Mouse (Mus musculus) megakaryocyte, adult 5-6 weeks (primary cell): ENCODE measurements around the gene Hdhd3. TPM values are rescaled to one million over a fixed set of nuclear protein-coding genes. Genes with fewer than 3 reads are reported as not detected.

Experiments used
- ATAC-seq: 2 replicates; pipeline ENCODE4 v1.8.0; 2016; ENCODE audit warnings: mild to moderate bottlenecking, inconsistent platforms; ENCODE audit not compliant: poor library complexity, severe bottlenecking
- total RNA-seq, 2 experiments: library from RNA; stranded (forward) in 1 of 2; stranded (reverse) in 1 of 2; fragments of 153-499, 151-499 nt in 1 of 2; fragments of 221-1000, 200-1000 nt in 1 of 2; gene quantifications; 2 replicates each; pipeline versions ENCODE4 v1.2.3 to v1.2.4; 2015 to 2017

Gene Hdhd3
- total RNA-seq, 2 experiments from 2014 or later: not detected

GRCm38 (mm10) chr4:62513998-62514506 lies 10.8 kb upstream of the Hdhd3 start:
- no peak for ATAC-seq

DNA sequence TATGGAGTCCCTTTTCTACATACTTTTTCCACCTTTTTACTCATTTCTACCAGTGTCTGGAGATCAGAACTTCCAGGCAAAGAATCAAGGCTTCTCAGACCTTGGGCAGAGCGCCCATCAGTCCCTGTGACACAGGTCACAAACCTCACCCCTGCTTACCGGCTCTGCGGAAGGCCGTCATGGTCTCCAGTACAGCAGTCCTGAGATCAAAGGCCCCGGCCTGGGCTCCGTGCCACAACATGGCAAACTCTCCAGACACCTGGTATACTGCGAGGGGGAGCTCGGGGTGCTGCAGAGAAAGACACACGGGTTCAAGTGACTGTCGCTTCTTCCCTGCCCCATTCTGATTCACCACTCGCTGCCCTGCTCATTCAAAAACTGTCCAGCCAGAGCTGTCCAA lies 6.7 kb upstream of the Hdhd3 start:
- no peak for ATAC-seq

DNA sequence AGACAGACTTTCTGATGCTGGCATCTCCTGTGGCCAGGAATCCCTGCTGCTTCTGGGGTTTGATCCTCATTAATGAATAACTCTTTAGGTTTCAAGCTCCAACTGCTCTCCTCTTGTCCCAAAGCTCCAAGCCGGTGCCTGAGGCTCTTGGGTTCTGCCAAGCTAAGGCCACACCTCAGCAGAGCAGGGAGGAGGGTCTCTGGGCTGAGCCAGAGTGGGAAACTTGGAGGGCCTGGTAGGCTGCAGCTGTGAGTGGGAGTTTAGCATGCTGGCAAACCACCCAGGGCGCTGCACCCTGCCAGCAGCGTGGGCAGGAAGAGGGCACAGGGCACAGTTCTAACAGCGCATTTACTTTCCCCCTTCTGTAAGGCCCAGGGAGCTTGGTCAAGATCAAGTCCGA lies 5.6 kb upstream of the Hdhd3 start:
- ATAC-seq: no peak

DNA sequence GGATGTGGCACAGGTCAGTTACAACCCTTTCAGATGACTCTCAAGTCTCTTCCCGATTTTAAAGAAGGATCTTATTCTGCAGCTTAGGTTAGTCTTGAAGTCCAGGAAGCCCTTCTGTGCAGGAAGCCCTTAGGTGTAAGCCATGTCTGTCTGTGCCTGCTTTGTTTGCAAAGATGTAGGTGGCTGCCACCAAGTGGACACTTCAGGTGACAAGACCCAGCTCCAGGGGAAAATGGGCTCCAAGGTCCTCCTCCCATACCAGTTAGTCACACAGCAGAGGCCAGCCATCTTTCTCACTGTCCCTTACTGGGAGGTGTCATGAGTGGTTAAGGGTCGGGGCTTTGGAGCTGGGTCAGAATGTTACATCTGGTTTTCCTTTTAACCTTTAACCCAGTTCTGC lies 3.5 kb upstream of the Hdhd3 start:
- no peak for ATAC-seq

- ATAC-seq: no peak
Observed at GRCm38 (mm10) chr4:62505991-62506390, 2.7 kb upstream of the Hdhd3 start.

DNA sequence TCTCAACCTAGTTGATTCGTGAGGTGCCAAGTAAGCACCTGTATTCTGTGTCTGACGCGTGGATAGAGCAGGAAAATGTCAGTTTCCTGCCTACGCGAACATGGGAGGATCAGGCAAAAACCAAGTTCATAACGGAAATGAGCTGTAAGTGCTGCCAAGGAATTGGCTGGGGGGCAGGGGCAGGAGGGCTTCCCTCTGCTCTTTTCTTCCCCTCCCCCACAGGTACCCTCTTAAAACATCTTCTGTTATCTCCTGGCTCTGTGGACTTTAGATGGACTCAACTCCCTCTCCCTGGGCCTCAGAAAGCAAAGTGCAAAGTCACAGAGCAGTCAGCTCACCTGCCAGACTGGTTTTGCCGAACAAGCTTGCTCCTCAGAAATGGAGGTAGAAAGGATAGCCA lies 298 bp downstream of the Hdhd3 start:
- ATAC-seq: no peak

- ATAC-seq: peak; percentile 97
Observed at GRCm38 (mm10) chr4:62501964-62502732, 1.1 kb downstream of the Hdhd3 start.

- no peak; the same call in 1 of the 2 replicates for ATAC-seq
Observed at GRCm38 (mm10) chr4:62501534-62501933, 1.7 kb downstream of the Hdhd3 start.

GRCm38 (mm10) chr4:62500799-62501198 lies 2.5 kb downstream of the Hdhd3 start:
- no peak for ATAC-seq

DNA sequence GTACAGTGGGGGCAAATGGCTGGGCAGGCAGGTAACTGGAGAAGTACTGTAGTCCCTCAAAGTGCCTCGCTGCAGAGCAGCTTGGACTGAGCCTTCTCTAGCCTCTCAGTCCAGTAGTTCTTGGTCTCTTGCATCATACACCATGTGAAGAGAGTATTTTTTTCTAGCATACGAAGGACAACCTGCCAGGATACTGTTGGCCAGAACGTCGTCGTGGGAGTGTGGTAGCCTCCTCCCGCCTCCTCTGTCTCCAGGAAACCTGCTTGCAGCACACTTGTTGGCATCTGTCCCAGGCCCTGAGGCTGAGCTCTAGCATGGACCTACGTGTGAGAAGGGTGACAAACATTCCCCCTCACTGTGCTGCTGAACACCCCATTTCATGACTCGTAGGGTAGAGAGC lies 6.5 kb downstream of the Hdhd3 start:
- no peak for ATAC-seq

DNA sequence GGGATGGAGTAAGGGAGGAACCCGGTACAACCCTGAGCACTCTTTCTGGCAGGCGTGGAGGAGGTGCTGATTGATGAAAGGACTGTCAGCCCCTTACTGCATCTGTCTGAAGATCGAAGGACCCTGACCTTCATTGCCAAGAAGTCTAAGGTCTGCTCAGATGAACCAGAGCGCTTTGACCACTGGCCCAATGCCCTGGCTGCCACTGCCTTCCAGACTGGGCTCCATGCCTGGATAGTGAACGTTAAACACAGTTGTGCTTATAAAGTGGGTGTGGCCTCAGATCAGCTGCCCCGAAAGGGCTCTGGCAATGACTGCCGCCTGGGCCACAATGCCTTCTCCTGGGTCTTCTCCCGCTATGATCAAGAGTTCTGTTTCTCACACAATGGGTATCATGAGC lies 7.3 kb downstream of the Hdhd3 start:
- ATAC-seq: no peak

DNA sequence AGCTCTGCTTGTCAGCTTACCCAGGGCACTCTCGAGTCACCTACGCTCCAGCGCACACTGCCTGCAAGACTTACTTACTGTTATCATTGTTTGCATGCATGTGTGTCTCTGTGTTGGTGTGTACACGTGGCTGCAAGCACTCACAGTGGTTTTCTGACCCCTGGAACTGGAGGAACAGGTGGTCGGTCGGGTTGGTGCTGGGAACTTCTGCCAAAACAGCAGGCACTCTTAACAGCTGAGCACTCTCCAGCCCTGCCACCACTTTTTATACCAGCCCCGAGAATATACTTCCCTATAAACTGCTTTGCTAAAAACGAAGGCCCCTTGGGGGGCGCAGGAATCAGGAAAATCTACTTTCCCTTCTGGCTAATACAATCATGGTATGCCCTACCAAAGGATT lies 9.0 kb downstream of the Hdhd3 start:
- no peak for ATAC-seq

DNA sequence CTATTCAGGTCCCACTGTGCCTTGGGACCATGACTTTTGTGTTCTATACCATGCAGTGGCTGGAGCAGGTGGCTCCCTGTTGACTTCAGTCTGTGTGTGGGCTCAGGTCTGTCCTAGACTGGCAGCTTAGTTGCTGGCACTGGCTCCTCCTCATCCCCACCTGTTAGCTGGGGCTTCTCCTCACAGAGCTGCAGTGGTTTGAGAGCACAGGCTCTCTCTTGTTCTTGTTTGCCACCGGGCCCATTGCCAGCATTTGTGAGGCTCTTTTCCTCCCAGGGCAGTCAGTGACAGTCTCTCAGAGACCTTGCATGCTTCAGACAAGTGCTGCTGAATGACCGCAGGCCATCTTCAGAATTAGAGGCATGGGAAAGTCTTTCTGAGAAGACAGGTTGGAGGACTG lies 10.6 kb downstream of the Hdhd3 start:
- ATAC-seq: no peak

- ATAC-seq: no peak
Observed at GRCm38 (mm10) chr4:62487914-62488313, 15.4 kb downstream of the Hdhd3 start.

- no peak for ATAC-seq
Observed at GRCm38 (mm10) chr4:62487172-62487571, 16.1 kb downstream of the Hdhd3 start.

- no peak for ATAC-seq
Observed at GRCm38 (mm10) chr4:62486162-62486696, 17.0 kb downstream of the Hdhd3 start.

GRCm38 (mm10) chr4:62485450-62486161 lies 17.7 kb downstream of the Hdhd3 start:
- ATAC-seq: no peak

- no peak for ATAC-seq
Observed at GRCm38 (mm10) chr4:62484928-62485327, 18.3 kb downstream of the Hdhd3 start.

- ATAC-seq: peak; percentile 77
Observed at GRCm38 (mm10) chr4:62480709-62481605, 22.3 kb downstream of the Hdhd3 start.

DNA sequence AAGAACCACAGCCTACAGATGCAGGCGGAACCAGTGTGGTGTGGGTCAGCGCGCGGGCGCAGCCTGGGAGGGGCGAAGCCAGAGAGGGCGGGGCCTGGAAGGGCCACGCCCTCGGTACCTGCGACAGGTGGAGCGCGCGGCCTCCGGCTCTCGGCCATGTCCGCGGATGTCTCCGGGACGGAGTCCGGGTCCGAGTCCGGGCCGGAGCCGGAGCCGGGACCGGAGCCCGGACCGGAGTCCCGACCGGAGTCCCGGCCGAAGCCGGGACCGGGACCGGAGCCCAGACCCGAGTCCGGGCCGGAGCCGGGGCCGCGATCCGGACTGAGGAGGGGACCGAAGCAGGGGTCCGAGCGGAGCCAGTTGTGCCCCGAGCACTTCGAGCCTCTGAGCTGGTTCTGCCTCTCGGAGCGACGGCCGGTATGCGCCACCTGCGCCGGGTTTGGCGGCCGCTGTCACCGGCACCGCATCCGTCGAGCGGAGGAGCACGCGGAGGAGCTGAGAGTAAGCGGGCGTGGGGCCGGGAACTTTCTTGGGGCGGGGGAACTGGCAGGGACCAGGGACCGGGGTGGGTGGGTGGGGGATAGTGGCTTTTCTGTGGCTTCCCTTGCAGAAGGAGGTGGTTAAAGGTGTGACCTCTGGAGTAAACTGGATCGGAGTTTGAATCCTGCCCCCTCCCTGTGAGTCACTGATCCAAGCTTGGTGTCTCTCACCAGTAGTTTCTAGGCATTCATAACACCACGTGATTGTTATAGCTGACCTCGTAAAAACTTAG lies 23.1 kb downstream of the Hdhd3 start, which contains the start of gene Bspry:
TSS of gene Bspry (plus strand) at position 117 of the 772 bp plus-strand sequence.
- ATAC-seq: peak; percentile 63
